Mouse (Mus musculus) neural tube, embryonic 15.5 days (tissue): ENCODE results near the gene Prmt3. TPM values are rescaled to one million over a fixed set of nuclear protein-coding genes. Genes with fewer than 3 reads are reported as not detected.

Source experiments
- ATAC-seq: fragments of 200-750 bp; cut with Nextera tagmentation; 2 replicates; pipeline ENCODE4 v1.8.0; 2017; ENCODE audit warnings: mild to moderate bottlenecking, moderate TSS enrichment, moderate library complexity; ENCODE audit not compliant: low FRiP score
- H3K27ac ChIP-seq: fragments of 300-500 bp; sonication (generic); replicated peaks from 2 replicates; pipeline ENCODE4 v1.5.1; 2015; ENCODE audit warnings: mild to moderate bottlenecking, inconsistent platforms
- H3K27me3 ChIP-seq: fragments of 300-500 bp; sonication (generic); replicated peaks from 2 replicates; pipeline ENCODE4 v1.6.1; 2015; ENCODE audit warnings: inconsistent platforms
- H3K36me3 ChIP-seq: fragments of 300-500 bp; sonication (generic); 2 replicates; pipeline ENCODE4 v1.6.1; 2015; ENCODE audit warnings: inconsistent platforms
- H3K4me1 ChIP-seq: fragments of 300-500 bp; sonication (generic); 2 replicates; pipeline ENCODE4 v1.6.1; 2015; ENCODE audit warnings: inconsistent platforms
- H3K4me2 ChIP-seq: fragments of 300-500 bp; sonication (generic); 2 replicates; pipeline ENCODE4 v1.6.1; 2015; ENCODE audit warnings: inconsistent platforms, mild to moderate bottlenecking, moderate library complexity
- H3K4me3 ChIP-seq: fragments of 300-500 bp; sonication (generic); replicated peaks from 2 replicates; pipeline ENCODE4 v1.5.1; 2015; ENCODE audit warnings: mild to moderate bottlenecking, inconsistent platforms
- H3K9ac ChIP-seq: fragments of 300-500 bp; sonication (generic); replicated peaks from 2 replicates; pipeline ENCODE4 v1.6.1; 2015; ENCODE audit warnings: mild to moderate bottlenecking, inconsistent platforms
- H3K9me3 ChIP-seq: fragments of 300-500 bp; sonication (generic); replicated peaks from 2 replicates; pipeline ENCODE4 v1.6.1; 2016; ENCODE audit warnings: inconsistent platforms
- WGBS: fragments of 180-500 bp; shearing (Covaris S2); methylation state at CpG from one replicate; pipeline ENCODE4 v1.1.7; 2015; ENCODE audit warnings: mixed read lengths; 5-methylcytosine and 5-hydroxymethylcytosine counted together
- polyA plus RNA-seq: library from polyadenylated mRNA; unstranded; fragments of >200 nt; fragmentation: Nextera tagmentation; extraction: Ambion mirVana; gene quantifications from 2 replicates; pipeline ENCODE4 v1.2.1, GENCODE M21; 2015

The Prmt3 gene
- polyA plus RNA-seq, result 47.7 and 50.7 TPM in 2 replicates

GRCm38 (mm10) chr7:49778114-49778901 lies at the start of gene Prmt3:
Prmt3 (plus strand) TSS chr7:49778346.
- Histone ChIP-seq H3K9ac (peak within 1 kb of the TSS; percentile 67), H3K4me2 (peak within 1 kb of the TSS; percentile 76), H3K27me3 (no peaks in the 10 kb centered on the region), H3K27ac (peak within 1 kb of the TSS; percentile 91), H3K4me1 (peaks cover 18% of the 10 kb centered on the region), H3K36me3 (peaks cover 11% of the 10 kb centered on the region; the same call in 1 of the 2 replicates), H3K4me3 (peak within 1 kb of the TSS; percentile 69), H3K9me3 (no peaks in the 10 kb centered on the region)
- peak; percentile 96 for ATAC-seq
- under 1% methylated on average over 88 of the region's 92 CpGs for WGBS

GRCm38 (mm10) chr7:49734342-49734741 lies 43.8 kb upstream of the Prmt3 start:
- Histone ChIP-seq H3K9me3 (no peaks in the 10 kb centered on the region), H3K36me3 (no peaks in the 10 kb centered on the region), H3K27me3 (peaks cover 54% of the 10 kb centered on the region), H3K27ac (no peak overlapping the region), H3K9ac (no peak overlapping the region), H3K4me2 (no peak overlapping the region), H3K4me1 (no peaks in the 10 kb centered on the region), H3K4me3 (no peak overlapping the region)
- 68% methylated on average over 4 of the region's 4 CpGs for WGBS
- ATAC-seq, result no peak

- Histone ChIP-seq H3K4me2 (no peak overlapping the region), H3K9ac (no peak overlapping the region), H3K27ac (no peak overlapping the region), H3K36me3 (no peaks in the 10 kb centered on the region), H3K4me3 (no peak overlapping the region), H3K27me3 (peaks cover 48% of the 10 kb centered on the region), H3K9me3 (no peaks in the 10 kb centered on the region), H3K4me1 (peaks cover 10% of the 10 kb centered on the region)
- ATAC-seq, result no peak
- 53% methylated on average over 8 of the region's 8 CpGs for WGBS
These were observed 38.7 kb upstream of the Prmt3 start for GRCm38 (mm10) chr7:49739448-49739847.

- 37% methylated on average over 5 of the region's 5 CpGs for WGBS
- Histone ChIP-seq H3K9ac (no peak overlapping the region), H3K4me2 (no peak overlapping the region), H3K9me3 (no peaks in the 10 kb centered on the region), H3K4me1 (peaks cover 10% of the 10 kb centered on the region), H3K27ac (no peak overlapping the region), H3K27me3 (peaks cover 46% of the 10 kb centered on the region), H3K4me3 (no peak overlapping the region), H3K36me3 (no peaks in the 10 kb centered on the region)
- no peak for ATAC-seq
These were observed 36.7 kb upstream of the Prmt3 start for GRCm38 (mm10) chr7:49741474-49741873.

- no peak for ATAC-seq
- no peak overlapping the region for H3K9ac ChIP-seq
These were observed 36.2 kb upstream of the Prmt3 start for GRCm38 (mm10) chr7:49741923-49742322.

GRCm38 (mm10) chr7:49751148-49751547 lies 27.0 kb upstream of the Prmt3 start:
- Histone ChIP-seq H3K9me3 (no peaks in the 10 kb centered on the region), H3K27me3 (peaks cover 83% of the 10 kb centered on the region), H3K4me2 (no peak overlapping the region), H3K4me3 (no peak overlapping the region), H3K9ac (no peak overlapping the region), H3K4me1 (peaks cover 3% of the 10 kb centered on the region; the same call in 1 of the 2 replicates), H3K36me3 (no peaks in the 10 kb centered on the region), H3K27ac (no peak overlapping the region)
- 7% methylated on average over 4 of the region's 4 CpGs for WGBS
- no peak for ATAC-seq

More at GRCm38 (mm10) chr7:49741923-49742322, 36.2 kb upstream of the Prmt3 start:
- H3K36me3 ChIP-seq, result no peaks in the 10 kb centered on the region
- WGBS, result 8% methylated on average over 10 of the region's 10 CpGs
- no peak overlapping the region for H3K27ac ChIP-seq
- no peak overlapping the region for H3K4me3 ChIP-seq
- no peaks in the 10 kb centered on the region for H3K9me3 ChIP-seq
- peaks cover 10% of the 10 kb centered on the region for H3K4me1 ChIP-seq
- no peak overlapping the region for H3K4me2 ChIP-seq
- H3K27me3 ChIP-seq, result peaks cover 49% of the 10 kb centered on the region

- H3K9me3 ChIP-seq, result no peaks in the 10 kb centered on the region
These were observed 25.2 kb upstream of the Prmt3 start for GRCm38 (mm10) chr7:49752730-49753506.

GRCm38 (mm10) chr7:49754767-49755166 lies 23.4 kb upstream of the Prmt3 start:
- H3K36me3 ChIP-seq, result no peaks in the 10 kb centered on the region
- peaks cover 85% of the 10 kb centered on the region for H3K27me3 ChIP-seq
- ATAC-seq, result no peak
- H3K27ac ChIP-seq, result no peak overlapping the region
- WGBS, result 4% methylated on average over 9 of the region's 9 CpGs
- no peaks in the 10 kb centered on the region for H3K9me3 ChIP-seq
- H3K4me2 ChIP-seq, result no peak overlapping the region
- peaks cover 9% of the 10 kb centered on the region for H3K4me1 ChIP-seq
- no peak overlapping the region for H3K9ac ChIP-seq
- no peak overlapping the region for H3K4me3 ChIP-seq

More at GRCm38 (mm10) chr7:49752730-49753506, 25.2 kb upstream of the Prmt3 start:
- H3K4me1 ChIP-seq, result peaks cover 3% of the 10 kb centered on the region; the same call in 1 of the 2 replicates
- no peaks in the 10 kb centered on the region for H3K36me3 ChIP-seq
- no peak for ATAC-seq
- H3K4me2 ChIP-seq, result no peak overlapping the region
- peaks cover 82% of the 10 kb centered on the region for H3K27me3 ChIP-seq
- H3K4me3 ChIP-seq, result no peak overlapping the region
- H3K27ac ChIP-seq, result no peak overlapping the region
- H3K9ac ChIP-seq, result no peak overlapping the region
- WGBS, result 33% methylated on average over 25 of the region's 25 CpGs

GRCm38 (mm10) chr7:49758934-49759571 lies 19.1 kb upstream of the Prmt3 start, which contains the start of gene Htatip2:
Htatip2 (plus strand) TSS chr7:49759115.
- peak; percentile 69 for ATAC-seq
- Histone ChIP-seq H3K27ac (no peak within 1 kb of the TSS), H3K4me1 (peaks cover 6% of the 10 kb centered on the region), H3K9me3 (no peaks in the 10 kb centered on the region), H3K9ac (peak within 1 kb of the TSS; percentile 53), H3K27me3 (peaks cover 66% of the 10 kb centered on the region), H3K4me2 (peak within 1 kb of the TSS; percentile 87), H3K4me3 (peak within 1 kb of the TSS; percentile 48), H3K36me3 (no peaks in the 10 kb centered on the region)
- WGBS, result 2% methylated on average over 41 of the region's 42 CpGs

- ATAC-seq, result no peak
- H3K27me3 ChIP-seq, result peaks cover 46% of the 10 kb centered on the region
- H3K9me3 ChIP-seq, result no peaks in the 10 kb centered on the region
- peaks cover 6% of the 10 kb centered on the region for H3K4me1 ChIP-seq
- no peak overlapping the region for H3K27ac ChIP-seq
- no peak overlapping the region for H3K4me3 ChIP-seq
- H3K36me3 ChIP-seq, result no peaks in the 10 kb centered on the region
- H3K9ac ChIP-seq, result no peak overlapping the region
- H3K4me2 ChIP-seq, result no peak overlapping the region
- WGBS, result 64% methylated on average over 13 of the region's 13 CpGs
These were observed 15.5 kb upstream of the Prmt3 start for GRCm38 (mm10) chr7:49762605-49763004.

GRCm38 (mm10) chr7:49764011-49764716 lies 14.0 kb upstream of the Prmt3 start:
- peaks cover 34% of the 10 kb centered on the region for H3K27me3 ChIP-seq
- H3K9me3 ChIP-seq, result no peaks in the 10 kb centered on the region
- H3K36me3 ChIP-seq, result no peaks in the 10 kb centered on the region
- 74% methylated on average over 10 of the region's 10 CpGs for WGBS
- no peak for ATAC-seq
- no peak overlapping the region for H3K4me2 ChIP-seq
- peaks cover 2% of the 10 kb centered on the region for H3K4me1 ChIP-seq
- H3K4me3 ChIP-seq, result no peak overlapping the region
- H3K27ac ChIP-seq, result no peak overlapping the region
- no peak overlapping the region for H3K9ac ChIP-seq
